Mouse (Mus musculus): ENCODE measurements around the gene Camsap3.

Gene Camsap3

DNA sequence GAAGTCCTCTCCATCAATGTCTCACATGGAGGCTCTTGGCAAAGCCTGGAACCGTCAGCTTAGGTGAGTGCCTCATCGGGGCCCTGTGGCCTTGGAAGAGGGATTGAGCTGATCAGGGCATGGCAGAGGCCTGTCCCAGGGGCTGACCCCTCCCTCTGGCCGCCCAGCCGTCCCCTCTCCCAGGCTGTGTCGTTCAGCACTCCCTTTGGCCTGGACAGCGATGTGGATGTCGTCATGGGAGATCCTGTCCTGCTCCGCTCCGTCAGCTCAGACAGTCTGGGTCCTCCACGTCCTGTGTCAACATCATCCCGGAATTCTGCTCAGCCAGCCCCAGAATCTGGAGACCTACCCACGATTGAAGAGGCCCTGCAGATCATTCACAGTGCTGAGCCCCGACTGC is 16.3 kb downstream of the Camsap3 start:
- no peak for DNase-seq

DNA sequence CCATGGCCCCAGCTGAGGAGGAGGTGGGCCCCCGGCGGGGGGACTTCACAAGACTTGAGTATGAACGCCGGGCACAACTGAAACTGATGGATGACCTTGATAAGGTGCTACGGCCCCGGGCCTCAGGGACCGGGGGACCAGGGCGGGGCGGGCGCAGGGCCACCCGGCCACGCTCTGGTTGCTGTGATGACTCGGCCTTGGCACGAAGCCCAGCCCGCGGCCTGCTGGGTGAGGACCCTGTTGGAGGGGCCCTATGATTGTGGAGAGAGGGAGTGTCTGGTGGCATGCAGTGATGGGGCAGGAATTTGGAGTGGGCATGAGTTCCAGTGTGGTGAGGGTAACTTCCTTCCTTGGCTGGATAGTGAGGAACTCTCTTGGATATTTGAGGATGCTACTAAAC is 19.5 kb downstream of the Camsap3 start:
- no peak for DNase-seq

DNA sequence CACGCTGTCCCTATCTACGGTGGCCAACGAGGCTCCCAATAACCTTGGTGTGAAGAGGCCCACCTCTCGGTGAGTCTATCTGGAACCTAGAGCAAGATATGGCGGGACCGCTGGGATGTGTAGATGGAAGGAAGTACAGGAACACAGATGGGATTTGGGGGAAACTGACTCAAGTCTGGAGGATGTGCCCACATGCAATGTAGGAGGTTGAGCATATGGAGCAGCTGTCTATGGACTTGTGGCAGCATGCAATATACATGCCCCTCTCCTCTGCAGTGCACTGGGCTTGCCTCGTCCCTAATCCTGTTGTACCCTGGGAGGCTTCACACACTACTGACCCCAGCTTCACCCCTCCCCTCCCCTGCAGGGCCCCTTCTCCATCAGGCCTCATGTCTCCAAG is 20.7 kb downstream of the Camsap3 start:
- DNase-seq, result no peak

DNA sequence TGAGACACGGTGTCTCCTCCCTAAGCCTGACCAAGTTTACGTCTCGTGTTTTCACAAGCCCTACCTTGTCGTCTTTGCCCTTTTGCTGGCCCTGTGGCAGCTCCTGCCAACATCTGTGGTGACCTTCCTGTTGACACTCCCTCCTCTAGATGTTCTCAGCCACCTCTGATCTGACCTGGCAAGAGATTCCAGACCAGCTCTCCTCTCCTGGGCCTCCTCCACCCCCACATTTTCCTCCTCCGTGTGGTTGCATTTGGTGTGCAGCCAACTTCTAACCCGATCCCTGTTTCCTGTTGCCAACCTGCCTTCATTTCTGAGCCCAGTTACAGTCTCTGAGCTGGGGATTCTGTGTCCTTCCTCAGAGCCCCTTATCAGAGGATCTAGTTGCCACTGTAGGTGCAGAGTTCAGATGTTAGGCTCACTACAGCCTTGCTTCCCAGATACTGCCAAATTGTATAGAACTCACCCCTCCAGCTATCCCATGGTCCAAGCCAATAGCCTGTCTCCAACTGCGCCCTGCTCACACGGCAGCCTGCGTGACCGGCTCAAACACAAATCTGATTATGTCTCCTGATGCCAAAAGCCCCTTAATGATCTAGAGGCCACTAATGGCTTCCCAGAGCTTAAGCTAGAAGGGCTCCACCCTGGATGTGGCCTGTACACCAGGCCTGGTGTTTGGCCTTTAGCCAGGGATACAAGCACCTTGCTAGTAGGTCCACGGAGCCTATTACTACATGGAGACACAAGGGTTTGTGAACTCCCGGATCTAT is 22.1 kb downstream of the Camsap3 start:
- peak; percentile 68 for DNase-seq

DNA sequence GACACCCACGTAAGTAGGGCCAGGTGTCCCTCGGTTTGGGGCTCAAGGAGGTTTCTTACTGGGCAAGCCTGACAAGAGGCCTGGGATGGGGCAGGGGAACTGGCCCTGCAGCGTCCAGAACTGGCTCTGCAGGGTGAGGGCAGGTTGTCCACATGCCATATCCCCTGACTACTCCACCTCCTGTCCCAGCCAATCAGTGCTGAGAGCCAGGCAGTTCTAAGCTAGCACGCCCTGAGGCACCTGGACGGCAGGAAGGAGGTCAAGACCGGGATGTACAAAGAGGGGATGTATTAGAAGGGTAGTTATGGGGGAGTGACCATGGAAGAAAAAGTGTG is 22.7 kb downstream of the Camsap3 start:
- DNase-seq, result peak; percentile 55

DNA sequence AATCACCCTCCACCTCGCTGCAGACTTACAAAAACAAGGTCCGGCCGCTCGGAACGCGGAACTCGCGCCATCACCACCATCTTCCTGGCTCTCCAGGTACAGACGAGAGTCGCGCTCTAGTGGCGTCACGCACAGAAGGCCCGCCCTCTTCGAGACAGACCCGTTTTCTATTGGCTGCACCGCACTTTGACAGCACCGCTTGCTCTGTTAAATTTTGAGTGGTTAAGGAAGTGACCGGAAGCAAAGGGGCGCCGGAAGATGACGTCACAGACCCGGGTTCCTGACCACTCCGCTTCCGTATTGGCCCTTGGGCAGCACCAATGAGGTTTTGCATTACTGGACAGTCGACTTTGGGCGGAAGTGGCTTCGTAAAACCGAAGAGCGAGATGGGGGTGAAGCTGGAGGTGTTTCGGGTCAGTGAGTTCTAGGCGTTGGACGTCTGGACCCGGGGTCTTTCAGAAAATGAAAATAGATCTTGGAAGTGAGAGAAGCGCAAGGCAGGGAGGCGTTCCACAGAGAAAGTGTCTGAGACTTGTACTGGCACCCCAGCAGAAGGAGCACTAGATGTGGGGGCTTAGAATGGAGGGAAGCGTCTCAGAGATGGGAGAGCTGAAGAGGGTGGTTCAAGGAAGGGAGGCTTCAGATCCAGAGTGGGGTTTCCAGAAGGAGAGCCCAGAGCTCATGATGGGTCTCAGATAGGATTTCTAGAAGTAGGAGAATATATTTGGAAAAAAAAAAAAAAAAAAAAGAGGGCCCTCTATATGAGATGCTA is 34.3 kb downstream of the Camsap3 start, which contains the start of the genes Xab2 and Pet100:
Gene Xab2 (minus strand): TSS at position 118 of the 772 bp plus-strand sequence.
Gene Pet100 (plus strand): TSS at position 350 of the 772 bp plus-strand sequence.
- peak; percentile 99 for DNase-seq

DNA sequence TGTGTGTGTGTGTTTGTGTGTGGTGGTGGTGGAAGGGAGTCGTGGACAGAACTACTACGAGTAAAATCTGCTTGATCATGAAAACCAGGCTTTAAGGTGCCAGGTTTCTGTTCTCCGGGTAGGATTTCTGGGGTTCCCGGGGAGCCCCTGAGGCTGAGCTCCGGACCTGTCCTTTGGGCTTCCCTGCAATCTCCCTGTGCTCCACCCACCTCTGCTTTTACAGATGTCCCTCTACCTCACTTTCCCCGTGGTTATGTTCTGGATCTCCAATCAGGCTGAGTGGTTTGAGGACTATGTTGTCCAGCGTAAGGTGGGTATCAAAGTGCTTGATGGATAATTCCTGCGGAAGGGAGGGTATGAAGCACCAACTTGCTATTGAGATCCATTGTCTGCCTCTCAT is 35.0 kb downstream of the Camsap3 start:
- DNase-seq, result no peak

DNA sequence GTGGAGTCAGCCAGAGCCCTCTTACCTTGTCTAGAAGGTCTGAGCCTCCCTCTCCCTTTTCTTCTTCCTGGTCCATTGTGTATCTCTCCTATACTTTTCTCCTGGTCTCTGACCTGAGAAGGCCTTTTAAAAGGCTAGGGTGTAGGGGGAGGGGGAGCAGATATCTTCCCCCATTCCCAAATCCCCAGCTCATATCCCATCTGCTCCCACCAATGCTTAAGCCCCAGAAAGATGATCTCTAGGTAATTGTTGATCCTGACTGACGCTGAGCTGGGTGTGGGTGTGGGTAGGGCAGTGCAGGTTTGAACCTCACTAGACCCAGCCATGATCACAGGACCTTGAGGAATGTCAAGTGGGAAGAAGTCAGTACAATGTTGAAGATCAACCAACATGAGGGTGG is 38.4 kb downstream of the Camsap3 start, which contains the start of gene Pcp2:
Gene Pcp2 (minus strand): TSS at position 101 of the 400 bp plus-strand sequence.
- DNase-seq, result no peak

DNA sequence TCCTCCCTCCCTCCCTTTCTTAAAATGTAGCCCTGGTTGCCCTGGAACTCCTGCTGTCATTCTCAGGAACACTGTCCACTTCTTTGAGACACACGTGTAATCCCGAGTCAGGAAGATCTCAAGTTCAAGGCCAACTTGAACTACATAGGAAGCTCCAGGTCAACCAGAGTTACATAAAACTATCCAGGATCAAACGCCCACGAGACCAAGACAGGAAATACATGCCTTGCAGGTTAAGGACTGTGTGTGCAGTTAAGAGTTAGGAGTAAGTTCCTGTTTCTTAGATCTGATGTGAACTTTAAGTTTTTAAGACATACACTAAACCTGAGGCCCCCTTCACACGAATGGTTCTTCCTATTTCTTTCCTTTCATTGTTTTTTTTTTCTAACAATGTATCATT is 39.9 kb downstream of the Camsap3 start:
- DNase-seq, result no peak

DNA sequence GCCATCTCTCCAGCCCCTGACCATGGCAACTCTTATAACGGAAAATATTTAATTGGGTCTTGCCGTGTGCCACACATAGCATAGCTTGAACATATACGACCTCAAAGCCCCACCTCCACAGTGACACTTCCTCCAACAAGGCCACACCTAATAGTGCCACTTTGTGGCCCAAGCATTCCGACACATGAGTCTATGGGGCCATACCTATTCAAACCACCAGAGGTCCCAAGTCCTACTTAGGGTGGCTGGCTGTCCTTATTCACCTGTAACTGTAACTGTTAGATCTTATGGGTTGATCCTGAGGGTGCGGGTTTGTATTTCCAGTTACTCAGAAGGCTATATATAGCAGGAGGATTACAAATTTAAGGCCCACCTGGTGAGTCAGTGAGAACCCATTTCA is 40.9 kb downstream of the Camsap3 start:
- peak; percentile 56 for DNase-seq

DNA sequence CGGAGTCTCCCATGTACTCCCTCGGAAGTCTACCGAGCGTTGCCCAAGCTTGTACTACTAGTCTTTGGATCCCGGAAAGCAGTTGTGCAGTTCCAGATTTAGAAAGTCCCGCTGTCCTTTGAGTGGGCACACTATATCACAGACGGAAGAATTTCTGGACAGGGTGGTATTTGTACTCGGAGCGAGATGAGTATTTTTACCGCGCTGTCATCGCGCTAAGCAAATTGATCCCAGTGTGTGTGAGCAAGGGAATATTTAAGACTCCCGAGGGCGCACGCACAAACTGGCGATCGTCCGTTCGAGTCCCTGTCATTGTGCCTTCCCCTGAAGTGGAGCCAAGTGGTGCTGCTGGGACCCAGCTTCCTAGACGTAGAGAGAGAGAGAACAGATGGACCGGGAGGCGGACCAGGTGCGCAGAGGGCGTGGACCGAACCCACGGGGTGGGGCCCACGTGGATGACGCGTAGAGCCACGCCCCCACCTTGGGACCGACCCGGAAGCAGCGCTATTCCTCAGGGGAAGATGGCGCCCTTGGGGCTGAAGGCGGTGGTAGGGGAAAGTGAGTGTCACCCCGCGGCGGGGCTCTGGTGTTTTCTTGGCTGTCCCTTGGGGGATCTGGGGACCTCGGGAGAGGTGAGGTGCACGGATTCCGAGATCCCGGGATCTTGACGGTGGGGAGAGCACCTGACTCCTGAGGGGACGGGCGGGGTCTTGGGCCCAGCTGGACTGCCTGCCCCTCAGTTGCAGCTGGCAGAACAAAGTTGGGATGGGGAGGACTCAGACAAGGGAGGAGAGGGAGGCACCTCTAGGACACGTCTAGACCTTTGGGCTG is 43.8 kb downstream of the Camsap3 start, which contains the start of gene Stxbp2:
Gene Stxbp2 (plus strand): TSS at position 309 of the 831 bp plus-strand sequence.
- DNase-seq, result peak; percentile 90

DNA sequence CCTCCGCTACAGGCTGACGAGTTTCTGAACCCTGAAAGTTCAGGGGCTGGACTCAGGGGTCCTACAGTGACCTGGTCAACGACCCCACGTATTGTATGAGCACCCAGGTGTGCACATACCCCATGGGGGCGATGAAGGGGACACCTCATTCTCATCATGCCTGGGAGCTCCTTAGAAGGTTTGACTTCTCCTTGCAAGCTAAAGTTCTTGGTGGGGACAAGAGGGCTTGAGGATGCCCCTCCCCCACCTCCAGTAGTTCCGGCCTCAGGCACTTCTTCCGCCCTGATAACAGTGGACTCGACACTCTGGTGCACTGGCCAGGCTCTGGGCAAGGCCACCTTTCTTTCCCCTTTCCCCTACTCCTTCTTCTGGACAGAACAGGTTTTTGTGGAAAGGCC is 44.4 kb downstream of the Camsap3 start:
- DNase-seq, result peak; percentile 61

DNA sequence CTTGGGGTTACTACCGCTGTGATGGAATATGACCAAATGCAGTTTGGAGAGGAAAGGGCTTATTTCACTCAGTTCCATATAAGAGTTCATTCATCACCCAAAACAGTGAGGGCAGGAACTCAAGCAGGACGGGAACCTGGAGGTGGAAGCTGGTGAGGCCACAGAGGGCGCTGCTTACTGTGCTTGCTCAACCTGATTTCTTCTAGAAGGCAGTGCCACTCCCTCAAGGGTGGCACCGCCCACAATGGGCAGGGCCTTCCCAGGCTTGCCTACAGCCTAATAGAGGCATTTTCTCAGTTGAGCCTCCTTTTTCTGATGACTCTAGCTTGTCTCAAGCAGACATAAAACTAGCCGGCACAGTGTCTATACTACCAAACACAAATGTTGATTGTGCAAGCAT is 58.7 kb downstream of the Camsap3 start:
- DNase-seq, result peak; percentile 92

DNA sequence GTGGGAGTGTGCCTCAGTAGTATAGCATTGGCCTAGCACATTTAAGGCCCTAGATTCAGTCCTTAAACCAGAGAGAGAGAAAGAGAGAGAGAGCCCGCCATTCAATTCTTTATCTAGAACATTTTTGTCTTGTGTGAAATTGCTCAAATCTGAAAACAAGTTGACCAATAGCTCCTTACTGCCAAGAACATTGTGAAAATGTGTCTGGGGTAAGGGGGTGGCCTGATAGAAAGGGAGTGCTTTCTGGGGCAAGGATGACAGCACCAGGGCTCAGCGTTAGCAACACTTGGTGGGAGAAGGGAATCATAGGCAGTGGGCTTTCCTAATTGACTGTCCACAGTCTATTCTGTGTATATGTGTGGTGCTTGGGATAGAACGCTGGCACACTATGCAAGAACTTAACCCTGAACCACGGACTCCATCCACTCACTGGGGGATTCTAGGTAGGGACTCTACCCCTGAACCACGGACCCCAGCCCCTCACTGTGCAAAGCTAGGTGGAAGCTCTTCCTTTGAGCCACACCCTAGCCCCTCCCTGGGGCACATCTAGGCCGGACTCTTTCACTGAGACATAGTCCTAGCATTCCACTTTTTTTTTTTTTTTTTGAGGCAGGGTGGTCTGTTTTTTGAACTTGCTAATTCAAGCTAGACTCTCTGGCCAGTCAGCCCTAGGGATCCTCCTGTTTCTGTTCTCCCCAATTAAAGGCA is 59.9 kb downstream of the Camsap3 start:
- peak; percentile 44 for DNase-seq

DNA sequence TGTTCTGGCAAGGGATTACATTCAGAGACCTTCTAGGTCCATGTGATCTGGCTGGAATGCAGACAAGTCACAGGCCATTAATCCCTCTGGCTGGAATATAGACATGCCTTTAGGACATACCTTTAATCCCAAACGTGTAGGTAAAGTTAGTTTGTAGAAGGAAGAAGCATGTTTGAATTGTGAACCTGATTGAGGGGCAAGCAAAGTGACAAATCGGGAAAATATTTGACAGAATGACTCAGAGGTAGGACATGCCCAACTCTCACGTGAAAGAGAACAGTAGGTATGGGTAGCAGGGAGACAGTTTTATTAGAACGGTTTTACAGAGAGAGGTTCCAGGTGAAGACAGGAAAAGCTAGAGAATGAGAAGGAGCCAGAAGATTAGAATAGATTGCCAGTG is 60.5 kb downstream of the Camsap3 start:
- no peak for DNase-seq

DNA sequence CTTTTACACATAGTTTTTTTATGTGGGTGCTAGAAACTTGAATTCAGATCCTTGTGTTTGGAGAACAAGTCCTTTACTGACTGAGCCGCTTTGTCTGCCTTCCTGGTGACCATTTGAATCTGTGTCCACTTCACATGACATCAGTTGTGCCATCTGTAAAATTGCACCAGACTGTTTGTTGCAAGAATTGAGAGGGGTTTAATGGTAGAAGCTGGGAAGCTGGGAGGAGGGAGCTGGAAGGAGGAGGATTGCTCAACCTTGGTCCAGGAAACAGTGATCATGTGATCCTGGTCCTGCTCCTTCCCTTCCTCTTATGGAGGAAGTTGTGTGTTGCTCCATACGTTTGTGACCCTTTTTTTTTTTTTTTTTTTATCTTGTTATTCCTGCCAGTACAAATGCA is 61.2 kb downstream of the Camsap3 start:
- DNase-seq, result peak; percentile 71

DNA sequence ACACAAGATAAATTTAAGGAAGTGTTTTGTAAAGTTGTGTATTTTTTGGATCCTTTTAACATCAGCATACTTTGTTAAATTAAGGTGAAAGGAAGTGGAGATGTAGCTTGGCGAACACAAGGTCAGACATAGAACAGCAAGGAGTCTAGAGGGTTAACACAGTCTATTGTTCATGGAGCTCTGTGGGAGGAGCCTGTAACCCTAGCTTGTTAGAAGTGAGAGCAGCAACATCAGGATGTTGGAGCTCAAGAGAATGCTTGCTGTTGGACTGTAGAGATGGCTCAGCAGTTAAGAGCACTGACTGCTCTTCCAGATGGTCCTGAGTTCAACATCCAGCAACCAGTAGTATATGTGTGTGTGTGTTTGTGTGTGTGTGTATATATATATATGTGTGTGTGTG is 61.9 kb downstream of the Camsap3 start:
- DNase-seq, result no peak

DNA sequence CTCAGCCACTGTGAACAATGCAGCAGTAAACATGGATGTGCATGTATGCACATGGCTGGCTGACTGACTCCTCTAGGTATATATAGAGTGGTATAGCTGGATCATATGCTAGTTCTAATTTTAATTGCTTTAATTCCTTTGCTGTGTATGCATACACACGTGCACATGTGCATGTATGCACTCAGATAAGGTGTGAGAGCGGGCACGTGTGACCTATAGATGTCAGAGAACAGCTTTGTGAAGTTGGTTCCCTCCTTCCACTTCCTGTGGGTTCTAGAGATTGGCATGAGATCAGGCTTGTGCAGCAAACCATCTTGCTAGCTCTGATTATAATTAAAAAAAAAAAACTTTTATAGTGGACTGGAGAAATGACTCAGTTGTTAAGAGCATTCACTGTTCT is 65.8 kb downstream of the Camsap3 start:
- no peak for DNase-seq

DNA sequence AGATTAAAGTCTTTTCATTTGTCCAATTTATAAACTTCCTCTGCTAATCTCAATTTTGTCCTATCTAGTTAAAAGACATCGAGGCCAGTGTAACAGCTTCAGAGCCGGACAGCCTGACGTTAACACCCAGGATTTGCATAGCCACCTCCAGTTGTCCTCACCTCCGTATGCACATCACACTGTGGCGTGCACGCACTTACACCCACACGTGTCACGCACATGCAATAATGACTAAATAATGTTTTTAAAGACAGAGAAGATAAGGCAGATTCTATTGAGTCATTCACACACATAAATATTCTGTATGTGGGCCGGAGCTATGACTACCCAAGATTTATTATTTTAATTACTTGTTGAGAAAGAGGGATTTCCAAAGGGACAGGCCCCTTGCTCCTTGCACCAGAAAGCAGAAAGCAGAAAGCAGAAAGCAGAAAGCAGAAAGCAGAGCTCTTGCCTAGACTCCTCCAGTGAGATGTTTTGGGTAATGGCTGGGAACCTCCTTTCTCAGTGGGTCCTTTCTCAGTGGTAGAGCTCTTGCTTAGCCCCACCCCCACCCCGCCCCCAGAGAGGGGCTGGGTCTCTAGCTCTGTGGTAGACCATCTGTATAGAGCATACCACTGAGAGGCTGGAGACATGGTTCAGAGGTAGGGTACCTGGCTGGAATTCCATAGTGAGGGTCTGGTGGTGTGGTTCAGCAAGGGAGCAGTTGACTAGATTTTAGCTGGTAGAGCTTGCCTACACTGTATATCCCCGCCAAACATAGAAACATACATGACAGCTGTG is 67.8 kb downstream of the Camsap3 start:
- DNase-seq, result no peak

DNA sequence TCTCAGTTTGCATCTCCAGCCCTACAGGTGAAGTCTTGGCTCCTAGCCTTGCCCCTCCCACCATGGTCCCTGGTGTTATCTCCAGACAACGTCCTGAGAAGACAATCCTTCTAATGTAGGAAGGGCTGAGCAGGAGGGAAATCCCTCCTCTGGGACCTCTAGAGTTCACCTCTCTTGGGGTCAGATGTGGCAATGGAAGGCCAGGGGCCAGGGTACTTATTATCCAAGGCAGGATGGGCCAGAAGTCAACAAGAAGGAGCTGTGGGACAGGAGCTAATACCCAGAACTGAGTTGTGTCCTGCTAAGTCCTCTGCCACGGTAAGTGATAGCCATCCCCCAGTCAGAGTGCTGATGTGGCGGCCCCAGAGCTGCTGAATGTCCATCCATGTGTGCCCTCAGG is 68.4 kb downstream of the Camsap3 start, which contains the start of gene Retn:
Gene Retn (plus strand): TSS at position 245 of the 400 bp plus-strand sequence.
- no peak for DNase-seq

DNA sequence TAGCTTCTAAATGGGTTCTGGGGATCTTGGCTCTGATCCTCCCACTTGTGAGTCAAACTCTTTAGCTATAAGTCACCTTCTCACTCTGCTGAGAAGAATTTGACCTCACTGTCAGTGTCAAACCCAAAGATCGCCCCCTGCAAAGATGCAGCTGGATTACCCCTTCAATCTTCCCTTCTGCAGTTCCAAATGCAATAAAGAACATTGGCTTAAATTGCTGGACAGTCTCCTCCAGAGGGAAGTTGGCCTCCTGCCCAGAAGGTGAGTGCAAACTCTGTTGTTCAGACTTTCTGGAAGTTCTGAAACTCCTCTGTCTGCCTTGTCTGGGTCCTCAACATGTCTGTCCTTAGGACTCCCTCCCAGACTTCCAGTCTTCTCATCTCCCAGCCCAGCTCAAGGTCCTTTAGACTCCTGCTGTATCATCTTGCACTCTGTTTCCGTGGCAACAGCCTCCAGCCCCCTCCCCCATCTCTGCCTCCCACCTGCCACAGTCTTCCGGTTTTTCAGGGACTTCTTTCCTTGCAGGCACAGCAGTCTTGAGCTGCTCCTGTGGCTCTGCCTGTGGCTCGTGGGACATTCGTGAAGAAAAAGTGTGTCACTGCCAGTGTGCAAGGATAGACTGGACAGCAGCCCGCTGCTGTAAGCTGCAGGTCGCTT is 69.8 kb downstream of the Camsap3 start:
- peak; percentile 15 for DNase-seq
